17 mouse cellular contexts compared by ENCODE assay signal in the genomic region with DNA sequence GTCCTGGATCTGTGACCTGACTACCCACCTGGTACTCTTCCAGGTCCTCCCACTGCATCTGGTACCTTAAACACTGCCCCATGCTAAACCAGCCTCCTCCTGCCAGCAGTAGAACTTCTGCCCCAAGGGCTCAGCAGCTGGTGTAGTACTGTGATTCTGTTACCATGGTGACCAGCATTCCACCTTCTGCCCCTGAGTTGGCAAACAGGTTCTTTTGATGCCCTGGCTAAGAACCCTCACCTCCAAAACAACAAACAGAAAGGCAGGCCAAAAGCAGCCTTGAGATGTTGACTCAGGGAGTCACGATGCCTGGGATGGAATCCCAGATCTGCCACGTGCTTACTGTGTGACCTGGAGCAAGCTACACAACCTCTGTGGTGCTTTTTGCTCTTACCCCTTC. TPM values are rescaled to one million over a fixed set of nuclear protein-coding genes. Genes with fewer than 3 reads are reported as not detected.
DNase-seq lines count a peak whose midpoint lies in the region; ATAC-seq and TF ChIP-seq lines count a peak whose summit lies in the region.
"Had no signal": no experiment of that assay in that cellular context is flagged by ENCODE, and none has a peak within 500 bp of the region (broad histone marks: within the 10 kb centered on the region; RNA-seq: fewer than 3 reads in every experiment).

Gene Cib4 (minus strand): TSS at position 139 of the 400 bp plus-strand sequence.

- H3K4me2 ChIP-seq in lung, postnatal 0 days (replicated peaks; ENCODE audit: low read depth, low read length): no peak within 1 kb of the TSS
- H3K4me2 ChIP-seq: forebrain, embryonic 12.5 days; heart, embryonic 15.5 days; hindbrain, embryonic 15.5 days; liver, embryonic 13.5 days; midbrain, embryonic 11.5 days had no signal

- no peak within 1 kb of the TSS for H3K9ac ChIP-seq in lung, postnatal 0 days (replicated peaks; ENCODE audit: low read depth)
- H3K9ac ChIP-seq: forebrain, embryonic 12.5 days; heart, embryonic 15.5 days; hindbrain, embryonic 15.5 days; liver, embryonic 13.5 days had no signal

- TF ChIP-seq EP300 in lung, postnatal 0 days (IDR thresholded peaks at IDR 0.05): no peak

- CTCF ChIA-PET in Patski (lab: Charles Lee): interaction anchor here (1.1 kb wide), 1 partner anchor 10 kb away, joined by 3 read pairs; no protein-coding TSS in a partner anchor

- no peaks in the 10 kb centered on the region for H3K9me3 ChIP-seq in lung, postnatal 0 days (ENCODE audit: low read length)
- H3K9me3 ChIP-seq: forebrain, embryonic 12.5 days; heart, embryonic 15.5 days; hindbrain, embryonic 15.5 days; liver, embryonic 13.5 days had no signal

- ATAC-seq in Patski: no peak
- ATAC-seq in lung, postnatal 0 days: peak; percentile 79

- no peak within 1 kb of the TSS for H3K4me3 ChIP-seq in lung, postnatal 0 days (ENCODE audit: low read depth, low read length)
- H3K4me3 ChIP-seq: forebrain, embryonic 12.5 days; heart, embryonic 15.5 days; hindbrain, embryonic 15.5 days; liver, embryonic 13.5 days had no signal

- peaks cover 23% of the 10 kb centered on the region for H3K27me3 ChIP-seq in Patski
- H3K27me3 ChIP-seq in lung, postnatal 0 days (replicated peaks; ENCODE audit: insufficient read depth, low read length): no peaks in the 10 kb centered on the region
- H3K27me3 ChIP-seq: heart, embryonic 15.5 days; hindbrain, embryonic 15.5 days had no signal

- TF ChIP-seq CTCF in Patski (IDR thresholded peaks at IDR 0.05): no peak
- no peak for TF ChIP-seq CTCF in lung, postnatal 0 days (IDR thresholded peaks at IDR 0.05)

- no peaks in the 10 kb centered on the region for H3K4me1 ChIP-seq in lung, postnatal 0 days (ENCODE audit: insufficient read depth, low read depth, low read length)
- H3K4me1 ChIP-seq: liver, embryonic 13.5 days had no signal

- in situ Hi-C loops in Patski (cut with MboI; ENCODE audit: low pct_unique_long_range_greater_than_20kb): no loop called here

- 35% methylated on average over 2 of the region's 2 CpGs for WGBS in lung, postnatal 0 days

- peak; percentile 10 for DNase-seq in kidney, adult 9 months
- DNase-seq in kidney, adult 18-20 months: no peak
- DNase-seq in Patski (ENCODE audit: low read depth, low spot score): peak; percentile 17
- peak; percentile 25 for DNase-seq in brain, adult 2 months (ENCODE audit: low read depth, low spot score)
- peak; percentile 72 for DNase-seq in lung, postnatal 0 days (ENCODE audit: low spot score)
- DNase-seq in cerebellum, adult 18-20 months: no peak
- DNase-seq in left cerebral cortex, adult 11 months (ENCODE audit: low spot score): no peak
- DNase-seq: kidney, postnatal 10 days; liver, embryonic 13.5 days; retina, postnatal 1 day; thymus, postnatal 4 days had no signal

- no peaks in the 10 kb centered on the region for H3K36me3 ChIP-seq in lung, postnatal 0 days (ENCODE audit: insufficient read depth, low read length)
- H3K36me3 ChIP-seq: forebrain, embryonic 12.5 days; heart, embryonic 15.5 days; hindbrain, embryonic 15.5 days; liver, embryonic 13.5 days had no signal

- POLR2A ChIA-PET in Patski (lab: Charles Lee): no interaction called here

- no peak within 1 kb of the TSS for H3K27ac ChIP-seq in lung, postnatal 0 days (ENCODE audit: low read length)
- H3K27ac ChIP-seq: forebrain, embryonic 12.5 days; heart, embryonic 15.5 days; hindbrain, embryonic 15.5 days; liver, embryonic 13.5 days had no signal

RNA-seq across cellular contexts. Expression of gene Cib4, which starts in this region (rescaled TPM):
- not detected for polyA plus RNA-seq in Patski (2021)
- polyA plus RNA-seq in lung, postnatal 0 days (2015; fragmentation: Nextera tagmentation; extraction: Ambion mirVana): 0.26 TPM in 1 of 2 replicates, not detected in the other
- polyA plus RNA-seq: cortical plate, adult 2 months; forebrain, embryonic 12.5 days; heart, embryonic 15.5 days; hindbrain, embryonic 15.5 days; liver, embryonic 13.5 days; midbrain, embryonic 11.5 days; neural tube, embryonic 11.5 days had no signal

Comparison
In these comparisons a context has a peak if more than half of its experiments do, and no peak if none do; other contexts are left out.
1. DNase-seq: peak in kidney, adult 9 months (single experiment) and brain, adult 2 months (single experiment); none in kidney, adult 18-20 months (single experiment), cerebellum, adult 18-20 months (0 of 2) and left cerebral cortex, adult 11 months (single experiment).
2. Peak in DNase-seq in Patski; RNA of the gene not detected or under 1 TPM.
3. Peak in DNase-seq and ATAC-seq in lung, postnatal 0 days; RNA of the gene not detected or under 1 TPM.